Mouse (Mus musculus) thymus, adult 18-20 months (tissue): ENCODE measurements around the gene Ap1g2.

ENCODE experiments used
- DNase-seq, 2 experiments: peaks; one replicate each; pipeline ENCODE4 v3.0.0; 2022; ENCODE audit warnings: mixed read lengths in 2 of 2

Ap1g2 gene

DNA sequence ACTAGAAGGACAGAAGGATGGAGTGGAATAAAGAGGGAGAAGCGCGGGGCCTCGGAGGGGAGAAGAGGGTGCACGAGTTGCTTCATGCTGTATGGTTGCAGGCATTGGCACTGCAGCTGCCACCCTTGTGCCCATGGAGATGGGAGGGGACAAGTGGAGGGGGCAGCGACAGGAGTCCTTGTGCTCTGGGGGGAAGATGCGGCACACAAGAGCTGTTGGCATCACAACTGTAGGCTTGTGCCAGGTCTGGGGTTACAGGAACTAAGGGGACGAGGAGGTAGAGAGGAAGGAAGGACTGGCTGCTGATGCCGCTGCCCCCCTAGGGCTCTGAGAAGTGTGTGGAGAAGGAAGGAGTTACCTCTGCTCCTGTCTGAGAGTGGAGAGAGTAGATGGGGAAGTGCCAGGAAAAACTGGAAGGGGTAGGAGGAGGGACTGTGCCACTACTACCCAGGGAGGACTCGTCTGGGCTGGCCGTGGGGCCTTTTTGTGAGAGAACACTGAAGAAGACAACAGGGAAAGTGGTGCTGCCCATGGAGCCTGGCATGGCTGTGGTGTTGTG lies 52.1 kb downstream of the Ap1g2 start:
- DNase-seq: no peak

DNA sequence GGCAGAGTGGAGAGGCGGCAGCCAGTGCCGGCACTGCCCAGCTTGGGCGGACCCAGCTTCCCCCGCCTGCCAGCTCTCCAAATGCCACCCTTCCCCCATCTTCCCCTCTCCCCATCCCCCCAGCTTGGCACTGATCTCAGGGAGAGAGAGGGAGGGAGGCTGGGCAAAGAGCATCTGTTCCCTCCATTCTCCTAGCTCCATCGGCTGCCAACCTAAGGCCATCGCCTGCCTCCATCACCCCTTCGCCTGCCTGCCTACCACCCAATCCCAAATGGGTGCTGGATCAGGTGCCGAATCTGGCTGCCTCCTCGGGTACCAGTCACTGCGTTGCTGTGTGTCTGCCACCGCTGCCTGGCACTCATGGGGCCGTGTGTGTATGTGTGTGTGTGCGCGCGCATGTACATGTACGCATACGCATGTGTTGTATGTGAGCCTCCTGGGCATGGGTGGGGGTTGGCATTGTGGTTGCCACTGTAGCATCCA lies 52.6 kb downstream of the Ap1g2 start:
- DNase-seq: no peak

DNA sequence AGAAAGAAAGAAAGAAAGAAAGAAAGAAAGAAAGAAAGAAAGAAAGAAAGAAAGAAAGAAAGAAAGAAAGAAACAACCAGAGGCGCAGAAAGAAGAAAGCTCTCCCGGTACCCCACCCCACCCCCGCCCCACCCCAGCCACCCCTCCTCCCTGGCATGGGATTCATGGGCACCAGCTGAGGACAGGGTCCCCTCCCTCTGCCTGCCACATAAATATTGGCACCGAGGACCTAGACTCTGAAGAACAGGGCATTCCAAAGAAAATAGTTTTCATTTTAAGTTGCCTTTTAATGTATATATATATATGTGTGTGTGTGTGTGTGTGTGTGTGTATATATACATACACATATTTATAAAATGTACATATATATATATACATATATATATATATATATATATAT lies 53.3 kb downstream of the Ap1g2 start:
- DNase-seq: no peak

DNA sequence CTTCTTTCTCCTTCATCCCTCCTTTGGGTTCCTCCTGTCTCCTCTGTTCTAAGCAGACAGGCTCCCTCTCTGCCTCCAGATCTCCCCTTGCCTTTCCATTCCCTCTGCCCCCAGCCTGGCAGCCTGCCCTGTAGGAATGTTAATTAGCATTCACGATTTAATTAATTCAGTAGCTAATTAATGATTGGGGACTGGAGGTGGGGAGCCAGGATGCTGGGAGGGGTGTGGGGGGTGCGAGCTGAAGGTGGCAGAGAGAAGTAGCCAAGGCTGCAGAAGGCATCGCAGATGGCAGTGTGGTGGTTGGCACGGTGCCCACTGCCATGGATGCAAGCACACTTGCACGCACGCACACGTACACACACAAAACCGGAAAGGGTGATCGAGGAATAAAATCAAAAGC lies 53.9 kb downstream of the Ap1g2 start:
- no peak for DNase-seq
